Mouse (Mus musculus): ENCODE results near the gene Ubtd1. TPM values are rescaled to one million over a fixed set of nuclear protein-coding genes. Genes with fewer than 3 reads are reported as not detected.
A peak's percentile ranks its signal among the peaks of the same experiment; 100 is the strongest.

Gene Ubtd1
- polyA plus RNA-seq, 1 experiment from 2014 or later, result 8.5 TPM

DNA sequence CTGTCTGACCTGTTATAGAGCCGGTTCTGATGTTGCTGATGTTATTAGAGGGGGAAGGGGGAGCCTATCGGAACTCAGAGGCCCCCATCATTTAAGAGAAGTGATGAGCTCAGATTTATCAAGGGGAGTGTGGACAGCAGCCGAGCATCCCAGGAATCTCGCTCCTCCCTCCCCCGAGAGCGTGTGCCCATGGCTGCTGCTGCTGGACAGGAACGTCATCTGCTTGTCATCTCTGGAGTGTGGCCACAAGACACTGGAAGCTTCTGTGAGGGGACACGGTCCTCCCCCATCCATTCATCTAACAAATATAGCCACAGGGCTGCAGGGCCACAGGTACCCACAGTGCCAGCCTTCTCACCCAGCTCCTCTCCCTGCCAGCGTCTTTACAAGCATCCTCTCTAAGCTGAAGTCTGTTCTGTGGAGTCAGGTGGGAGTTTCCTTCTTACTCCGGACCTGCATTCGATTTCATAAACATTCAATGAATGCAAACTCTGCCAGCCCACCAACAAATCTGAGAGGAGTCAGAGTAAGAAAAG is 55.7 kb downstream of the Ubtd1 start:
- Histone ChIP-seq H3K36me3 (ENCODE audit: control insufficient read depth, insufficient read depth, low read length) (no peaks in the 10 kb centered on the region), H3K9me3 (ENCODE audit: control insufficient read depth, low read length) (no peaks in the 10 kb centered on the region), H3K4me1 (replicated peaks; ENCODE audit: control insufficient read depth, insufficient read depth, low read length) (peaks cover 3% of the 10 kb centered on the region; the same call in 1 of the 2 replicates), H3K27me3 (ENCODE audit: control insufficient read depth, insufficient read depth, low read length) (no peaks in the 10 kb centered on the region), H3K9ac (ENCODE audit: low read length) (no peak overlapping the region), H3K4me2 (ENCODE audit: low read depth, low read length, severe bottlenecking) (no peak overlapping the region), H3K27ac (ENCODE audit: low read depth, low read length) (no peak overlapping the region), H3K4me3 (ENCODE audit: low read depth, low read length) (no peak overlapping the region)
- no peak for ATAC-seq (replicated peaks; ENCODE audit: low FRiP score)
- 82% methylated on average over 11 of the region's 11 CpGs for WGBS
- DNase-seq (ENCODE audit: low spot score), result no peak

DNA sequence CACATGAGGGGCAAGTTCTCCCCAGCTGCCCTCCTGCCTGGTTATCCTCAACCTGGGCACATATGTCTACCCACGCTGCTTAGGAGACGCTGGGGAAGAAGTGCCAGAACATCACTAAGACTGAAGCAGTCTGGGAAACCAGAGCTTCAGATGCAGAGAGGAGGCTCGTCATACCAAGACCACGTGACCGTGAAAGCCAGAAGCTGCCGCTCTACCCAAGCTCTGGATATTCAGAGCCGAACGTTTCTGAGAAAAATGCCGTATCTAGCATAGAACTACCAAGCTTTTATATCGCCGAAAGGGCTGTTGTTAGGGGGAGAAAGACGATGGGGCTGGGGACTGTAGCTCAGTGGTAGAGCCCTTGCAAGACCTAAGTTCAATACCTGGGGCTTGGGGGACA is 56.7 kb downstream of the Ubtd1 start:
- Histone ChIP-seq H3K4me2 (ENCODE audit: low read depth, low read length, severe bottlenecking) (no peak overlapping the region), H3K9me3 (ENCODE audit: control insufficient read depth, low read length) (no peaks in the 10 kb centered on the region), H3K27me3 (ENCODE audit: control insufficient read depth, insufficient read depth, low read length) (no peaks in the 10 kb centered on the region), H3K4me3 (ENCODE audit: low read depth, low read length) (no peak overlapping the region), H3K9ac (ENCODE audit: low read length) (no peak overlapping the region), H3K27ac (ENCODE audit: low read depth, low read length) (no peak overlapping the region), H3K36me3 (ENCODE audit: control insufficient read depth, insufficient read depth, low read length) (no peaks in the 10 kb centered on the region), H3K4me1 (replicated peaks; ENCODE audit: control insufficient read depth, insufficient read depth, low read length) (peaks cover 3% of the 10 kb centered on the region; the same call in 1 of the 2 replicates)
- no peak for ATAC-seq (replicated peaks; ENCODE audit: low FRiP score)
- 91% methylated on average over 12 of the region's 12 CpGs for WGBS
- DNase-seq (ENCODE audit: low spot score), result no peak

DNA sequence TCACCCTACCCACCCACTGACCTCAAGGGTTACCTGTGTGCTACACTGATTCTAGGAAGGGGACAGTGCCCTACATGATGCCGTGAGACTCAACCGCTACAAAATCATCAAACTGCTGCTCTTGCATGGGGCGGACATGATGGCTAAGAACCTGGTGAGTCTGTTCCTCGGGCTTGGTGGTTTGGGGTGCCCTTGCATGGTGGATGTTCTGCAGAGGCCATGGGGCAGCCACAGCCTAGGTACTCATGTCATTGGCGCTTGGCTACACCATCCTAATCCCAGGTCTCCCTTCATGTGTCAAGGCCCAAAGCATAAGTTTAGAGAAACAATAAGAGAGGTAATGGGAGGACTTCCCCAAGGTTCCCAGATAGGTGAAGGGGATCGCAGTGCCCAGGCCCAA is 62.4 kb downstream of the Ubtd1 start:
- Histone ChIP-seq H3K27me3 (ENCODE audit: control insufficient read depth, insufficient read depth, low read length) (no peaks in the 10 kb centered on the region), H3K4me1 (replicated peaks; ENCODE audit: control insufficient read depth, insufficient read depth, low read length) (no peaks in the 10 kb centered on the region), H3K9ac (ENCODE audit: low read length) (no peak overlapping the region), H3K4me2 (ENCODE audit: low read depth, low read length, severe bottlenecking) (no peak overlapping the region), H3K27ac (ENCODE audit: low read depth, low read length) (no peak overlapping the region), H3K4me3 (ENCODE audit: low read depth, low read length) (no peak overlapping the region), H3K36me3 (ENCODE audit: control insufficient read depth, insufficient read depth, low read length) (no peaks in the 10 kb centered on the region), H3K9me3 (ENCODE audit: control insufficient read depth, low read length) (no peaks in the 10 kb centered on the region)
- WGBS, result 94% methylated on average over 6 of the region's 6 CpGs
- DNase-seq (ENCODE audit: low spot score), result no peak
- ATAC-seq (replicated peaks; ENCODE audit: low FRiP score), result no peak

DNA sequence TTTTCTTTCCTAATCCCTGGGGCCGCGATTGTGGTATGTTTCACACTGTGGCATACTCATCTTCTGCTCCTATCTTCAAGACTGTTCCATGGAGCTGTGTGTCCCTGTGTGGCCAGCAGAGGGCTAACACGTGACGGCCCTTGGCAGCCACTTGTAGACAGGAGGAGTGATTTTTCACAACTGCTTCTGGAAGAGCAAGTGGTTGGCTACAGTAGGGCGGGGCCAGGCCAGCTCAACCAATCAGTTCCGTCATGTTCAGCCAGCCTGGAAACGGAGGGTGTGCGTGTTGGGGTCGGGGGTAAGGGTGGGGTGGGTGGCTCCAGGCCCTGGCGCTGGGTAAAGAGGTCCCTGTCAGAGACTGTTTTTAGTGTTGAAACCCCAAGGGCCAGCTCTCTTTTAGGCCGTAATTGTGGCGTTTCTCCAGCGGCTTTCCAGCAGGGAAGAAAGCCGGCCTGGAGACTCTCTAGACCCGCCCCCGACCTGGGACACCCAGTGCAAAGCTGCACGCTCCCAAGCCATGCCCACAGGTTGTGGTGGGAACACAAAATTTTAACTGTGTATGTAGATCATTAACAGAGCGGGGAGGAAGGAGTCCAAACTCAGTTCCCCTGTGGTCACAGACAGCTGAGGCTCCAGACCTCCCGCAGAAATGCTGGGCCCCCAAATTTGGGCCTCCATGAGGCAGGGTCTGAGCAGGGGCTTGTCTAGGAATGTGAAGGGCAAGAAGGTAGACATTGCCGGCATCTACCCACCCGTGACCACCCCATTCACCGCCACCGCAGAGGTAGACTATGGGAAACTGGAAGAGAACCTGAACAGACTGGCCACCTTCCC is 63.9 kb downstream of the Ubtd1 start, which contains the start of gene Hoga1:
Hoga1 (plus strand) TSS at position 342 of the 834 bp plus-strand sequence.
- 28% methylated on average over 23 of the region's 23 CpGs for WGBS
- ATAC-seq (replicated peaks; ENCODE audit: low FRiP score) (peak; percentile 89), DNase-seq (ENCODE audit: low spot score) (peak; percentile 86)
- H3K9me3 ChIP-seq (ENCODE audit: control insufficient read depth, low read length), result no peaks in the 10 kb centered on the region
- no peak within 1 kb of the TSS for H3K27ac ChIP-seq (ENCODE audit: low read depth, low read length)
- H3K4me3 ChIP-seq (ENCODE audit: low read depth, low read length), result peak within 1 kb of the TSS; percentile 29
- no peaks in the 10 kb centered on the region for H3K36me3 ChIP-seq (ENCODE audit: control insufficient read depth, insufficient read depth, low read length)
- peak within 1 kb of the TSS; percentile 24; the same call in 1 of the 2 replicates for H3K9ac ChIP-seq (ENCODE audit: low read length)
- H3K27me3 ChIP-seq (ENCODE audit: control insufficient read depth, insufficient read depth, low read length), result no peaks in the 10 kb centered on the region
- peak within 1 kb of the TSS; percentile 44 for H3K4me2 ChIP-seq (ENCODE audit: low read depth, low read length, severe bottlenecking)
- no peaks in the 10 kb centered on the region for H3K4me1 ChIP-seq (replicated peaks; ENCODE audit: control insufficient read depth, insufficient read depth, low read length)

DNA sequence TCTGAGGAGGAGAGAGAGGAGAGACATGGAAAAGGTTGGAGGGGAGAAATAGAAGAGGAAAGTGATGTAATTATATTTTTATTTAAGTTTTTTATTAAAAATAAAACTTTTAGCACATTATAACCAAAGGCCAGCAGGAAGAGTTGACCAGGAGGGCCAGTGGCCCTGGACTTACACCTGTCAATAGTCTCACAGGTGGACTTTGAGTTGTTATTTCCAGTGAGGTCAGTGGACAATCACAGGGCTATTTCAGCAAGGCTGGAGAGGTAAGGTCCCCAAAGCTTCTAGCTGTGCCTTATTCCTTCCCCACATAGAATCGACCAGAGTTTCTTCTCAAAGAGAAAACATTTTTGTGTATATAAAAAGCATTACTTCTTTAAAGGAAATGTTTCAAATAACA is 68.7 kb downstream of the Ubtd1 start:
- Histone ChIP-seq H3K4me1 (replicated peaks; ENCODE audit: control insufficient read depth, insufficient read depth, low read length) (no peaks in the 10 kb centered on the region), H3K4me3 (ENCODE audit: low read depth, low read length) (no peak overlapping the region), H3K4me2 (ENCODE audit: low read depth, low read length, severe bottlenecking) (no peak overlapping the region), H3K36me3 (ENCODE audit: control insufficient read depth, insufficient read depth, low read length) (no peaks in the 10 kb centered on the region), H3K9me3 (ENCODE audit: control insufficient read depth, low read length) (no peaks in the 10 kb centered on the region), H3K27ac (ENCODE audit: low read depth, low read length) (no peak overlapping the region), H3K27me3 (ENCODE audit: control insufficient read depth, insufficient read depth, low read length) (no peaks in the 10 kb centered on the region), H3K9ac (ENCODE audit: low read length) (no peak overlapping the region)
- ATAC-seq (replicated peaks; ENCODE audit: low FRiP score) (no peak), DNase-seq (ENCODE audit: low spot score) (no peak)
- WGBS, result 82% methylated on average over 1 of the region's 1 CpGs

DNA sequence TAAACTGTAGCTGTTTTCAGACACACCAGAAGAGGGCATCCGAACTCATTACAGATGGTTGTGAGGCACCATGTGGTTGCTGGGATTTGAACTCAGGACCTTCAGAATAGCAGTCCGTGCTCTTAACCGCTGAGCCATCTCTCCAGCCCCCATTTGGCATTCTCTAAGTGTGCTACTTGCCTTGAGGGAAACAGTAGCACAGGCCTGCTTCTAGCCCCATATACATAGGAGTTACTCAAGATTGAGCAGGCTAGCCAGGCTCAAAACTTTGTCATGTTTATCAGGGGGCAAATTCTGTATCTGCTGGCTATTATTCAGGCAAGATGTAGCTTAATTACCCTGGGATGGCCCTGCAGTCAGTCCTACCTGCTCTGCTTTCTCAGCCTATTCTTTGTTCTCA is 69.8 kb downstream of the Ubtd1 start:
- Histone ChIP-seq H3K27ac (ENCODE audit: low read depth, low read length) (no peak overlapping the region), H3K9me3 (ENCODE audit: control insufficient read depth, low read length) (no peaks in the 10 kb centered on the region), H3K4me2 (ENCODE audit: low read depth, low read length, severe bottlenecking) (no peak overlapping the region), H3K36me3 (ENCODE audit: control insufficient read depth, insufficient read depth, low read length) (no peaks in the 10 kb centered on the region), H3K4me3 (ENCODE audit: low read depth, low read length) (no peak overlapping the region), H3K27me3 (ENCODE audit: control insufficient read depth, insufficient read depth, low read length) (no peaks in the 10 kb centered on the region), H3K9ac (ENCODE audit: low read length) (no peak overlapping the region), H3K4me1 (replicated peaks; ENCODE audit: control insufficient read depth, insufficient read depth, low read length) (no peaks in the 10 kb centered on the region)
- ATAC-seq (replicated peaks; ENCODE audit: low FRiP score), result no peak
- no peak for DNase-seq (ENCODE audit: low spot score)
- 89% methylated on average over 3 of the region's 3 CpGs for WGBS

DNA sequence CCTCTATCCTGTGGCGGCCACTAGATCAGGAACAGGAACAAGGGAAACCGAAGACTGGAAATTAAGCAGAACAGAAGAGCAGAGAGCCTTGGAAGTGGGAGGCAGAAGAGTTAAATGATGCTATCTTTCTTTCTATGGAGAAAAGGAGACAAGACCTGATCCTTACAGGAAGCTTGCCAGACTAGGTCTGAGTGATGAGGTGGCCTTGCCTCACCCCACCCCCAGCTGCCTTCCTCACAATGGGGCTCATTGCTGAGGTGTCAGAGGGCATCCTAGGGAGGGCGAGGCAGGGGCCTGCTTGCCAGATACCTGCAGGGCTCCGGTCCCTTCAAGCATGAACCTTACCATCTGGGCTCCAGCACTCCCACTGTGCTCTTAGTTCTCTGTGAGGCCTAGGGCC is 70.4 kb downstream of the Ubtd1 start, which contains the start of gene 4933411K16Rik:
4933411K16Rik (plus strand) TSS at position 301 of the 400 bp plus-strand sequence.
- Histone ChIP-seq H3K27me3 (ENCODE audit: control insufficient read depth, insufficient read depth, low read length) (no peaks in the 10 kb centered on the region), H3K4me3 (ENCODE audit: low read depth, low read length) (no peak within 1 kb of the TSS), H3K9ac (ENCODE audit: low read length) (no peak within 1 kb of the TSS), H3K36me3 (ENCODE audit: control insufficient read depth, insufficient read depth, low read length) (no peaks in the 10 kb centered on the region), H3K9me3 (ENCODE audit: control insufficient read depth, low read length) (no peaks in the 10 kb centered on the region), H3K4me2 (ENCODE audit: low read depth, low read length, severe bottlenecking) (no peak within 1 kb of the TSS), H3K27ac (ENCODE audit: low read depth, low read length) (no peak within 1 kb of the TSS), H3K4me1 (replicated peaks; ENCODE audit: control insufficient read depth, insufficient read depth, low read length) (no peaks in the 10 kb centered on the region)
- WGBS, result 72% methylated on average over 4 of the region's 4 CpGs
- ATAC-seq (replicated peaks; ENCODE audit: low FRiP score) (no peak), DNase-seq (ENCODE audit: low spot score) (no peak)

DNA sequence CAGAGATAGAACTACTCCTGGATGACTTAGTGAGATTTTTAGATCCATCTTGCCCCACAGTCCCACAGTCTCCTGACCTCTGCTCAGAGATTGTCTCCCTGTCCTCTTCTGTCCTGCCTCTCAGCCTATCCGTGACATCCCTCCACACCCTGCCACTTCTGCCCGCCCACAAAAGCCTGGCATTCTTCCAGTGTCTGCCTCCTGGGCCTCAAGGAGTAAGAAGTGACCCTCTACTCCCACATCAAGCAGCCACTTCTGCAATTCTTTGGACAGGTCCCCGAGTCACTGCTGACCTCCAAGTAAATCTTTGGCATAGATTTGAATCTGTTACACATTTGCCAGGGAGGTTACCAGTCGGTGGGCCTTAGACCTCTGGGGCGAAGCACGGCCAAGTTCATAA is 72.7 kb downstream of the Ubtd1 start:
- Histone ChIP-seq H3K9ac (ENCODE audit: low read length) (no peak overlapping the region), H3K27ac (ENCODE audit: low read depth, low read length) (no peak overlapping the region), H3K27me3 (ENCODE audit: control insufficient read depth, insufficient read depth, low read length) (no peaks in the 10 kb centered on the region), H3K36me3 (ENCODE audit: control insufficient read depth, insufficient read depth, low read length) (no peaks in the 10 kb centered on the region), H3K4me2 (ENCODE audit: low read depth, low read length, severe bottlenecking) (no peak overlapping the region), H3K9me3 (ENCODE audit: control insufficient read depth, low read length) (no peaks in the 10 kb centered on the region), H3K4me1 (replicated peaks; ENCODE audit: control insufficient read depth, insufficient read depth, low read length) (no peaks in the 10 kb centered on the region), H3K4me3 (ENCODE audit: low read depth, low read length) (no peak overlapping the region)
- 85% methylated on average over 6 of the region's 6 CpGs for WGBS
- no peak for DNase-seq (ENCODE audit: low spot score)
- ATAC-seq (replicated peaks; ENCODE audit: low FRiP score), result no peak
